Mouse (Mus musculus) midbrain, embryonic 12.5 days (tissue): ENCODE data around the gene Tbx21. TPM values are rescaled to one million over a fixed set of nuclear protein-coding genes. Genes with fewer than 3 reads are reported as not detected.

Source experiments
- ATAC-seq: fragments of 200-750 bp; cut with Nextera tagmentation; 2 replicates; pipeline ENCODE4 v1.8.0; 2017; ENCODE audit warnings: low read depth, moderate TSS enrichment, moderate library complexity; ENCODE audit not compliant: low FRiP score
- H3K27ac ChIP-seq: fragments of 300-500 bp; sonication (generic); replicated peaks from 2 replicates; pipeline ENCODE4 v1.5.1; 2016; ENCODE audit warnings: mild to moderate bottlenecking
- H3K27me3 ChIP-seq: fragments of 300-500 bp; sonication (generic); 2 replicates; pipeline ENCODE4 v1.6.1; 2016; ENCODE audit warnings: mild to moderate bottlenecking
- H3K36me3 ChIP-seq: fragments of 300-500 bp; sonication (generic); 2 replicates; pipeline ENCODE4 v1.6.1; 2016
- H3K4me1 ChIP-seq: fragments of 300-500 bp; sonication (generic); 2 replicates; pipeline ENCODE4 v1.6.1; 2016
- H3K4me2 ChIP-seq: fragments of 300-500 bp; sonication (generic); replicated peaks from 2 replicates; pipeline ENCODE4 v1.6.1; 2016; ENCODE audit warnings: mild to moderate bottlenecking, moderate library complexity
- H3K4me3 ChIP-seq: fragments of 300-500 bp; sonication (generic); 2 replicates; pipeline ENCODE4 v1.5.1; 2016; ENCODE audit warnings: mild to moderate bottlenecking
- H3K9ac ChIP-seq: fragments of 300-500 bp; sonication (generic); replicated peaks from 2 replicates; pipeline ENCODE4 v1.6.1; 2016; ENCODE audit warnings: mild to moderate bottlenecking, moderate library complexity
- H3K9me3 ChIP-seq: fragments of 300-500 bp; sonication (generic); 2 replicates; pipeline ENCODE4 v1.6.1; 2016; ENCODE audit warnings: mild to moderate bottlenecking
- WGBS: fragments of 180-500 bp; shearing (Covaris S2); methylation state at CpG from one replicate; pipeline ENCODE4 v1.1.7; 2016; 5-methylcytosine and 5-hydroxymethylcytosine counted together
- polyA plus RNA-seq: library from polyadenylated mRNA; unstranded; fragments of >200 nt; fragmentation: Nextera tagmentation; extraction: Ambion mirVana; gene quantifications from 2 replicates; pipeline ENCODE4 v1.2.1, GENCODE M21; 2016

The Tbx21 gene
- 0.23 and 0.24 TPM in 2 replicates for polyA plus RNA-seq

GRCm38 (mm10) chr11:97114671-97115601 is at the start of gene Tbx21:
Gene Tbx21 (minus strand): TSS chr11:97115331.
- under 1% methylated on average over 79 of the region's 87 CpGs for WGBS

DNA sequence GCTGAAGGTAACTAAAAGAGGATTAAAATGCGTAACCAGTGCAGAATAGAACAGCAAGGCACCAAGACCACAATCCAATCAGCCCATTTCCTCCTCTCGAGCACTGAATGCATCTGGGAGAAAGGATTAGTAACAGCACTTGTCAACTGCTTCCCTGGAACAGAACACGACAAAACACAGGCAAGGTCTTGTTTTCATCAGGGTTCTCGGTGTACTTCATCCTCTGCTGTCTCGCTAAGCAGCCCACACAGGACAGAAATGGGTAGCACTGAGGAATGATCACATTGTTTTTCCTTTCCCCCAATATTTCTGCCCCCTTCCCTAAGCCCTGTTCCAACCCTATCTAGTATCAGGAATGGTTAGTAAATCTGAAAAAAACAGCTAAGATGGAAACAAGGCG is 45.2 kb upstream of the Tbx21 start:
- Histone ChIP-seq H3K27ac (no peak overlapping the region), H3K4me2 (no peak overlapping the region), H3K36me3 (peaks cover 94% of the 10 kb centered on the region), H3K4me3 (no peak overlapping the region), H3K9ac (no peak overlapping the region), H3K4me1 (no peaks in the 10 kb centered on the region), H3K27me3 (no peaks in the 10 kb centered on the region), H3K9me3 (no peaks in the 10 kb centered on the region)
- ATAC-seq: no peak
- 66% methylated on average over 6 of the region's 6 CpGs for WGBS

More at GRCm38 (mm10) chr11:97114671-97115601, at the start of gene Tbx21:
- Histone ChIP-seq H3K9me3 (no peaks in the 10 kb centered on the region), H3K27me3 (peaks cover 79% of the 10 kb centered on the region), H3K9ac (peak within 1 kb of the TSS; percentile 28; the same call in 1 of the 2 replicates), H3K4me2 (peak within 1 kb of the TSS; percentile 65), H3K36me3 (no peaks in the 10 kb centered on the region), H3K27ac (no peak within 1 kb of the TSS), H3K4me1 (peaks cover 18% of the 10 kb centered on the region), H3K4me3 (peak within 1 kb of the TSS; percentile 41)
- ATAC-seq: no peak

- WGBS: 82% methylated on average over 7 of the region's 7 CpGs
- Histone ChIP-seq H3K4me1 (peaks cover 11% of the 10 kb centered on the region), H3K9me3 (no peaks in the 10 kb centered on the region), H3K4me3 (no peak overlapping the region), H3K27me3 (peaks cover 4% of the 10 kb centered on the region; the same call in 1 of the 2 replicates), H3K27ac (no peak overlapping the region), H3K36me3 (peaks cover 73% of the 10 kb centered on the region), H3K9ac (no peak overlapping the region), H3K4me2 (no peak overlapping the region)
- no peak for ATAC-seq
Observed at GRCm38 (mm10) chr11:97156999-97157398, 41.9 kb upstream of the Tbx21 start.

DNA sequence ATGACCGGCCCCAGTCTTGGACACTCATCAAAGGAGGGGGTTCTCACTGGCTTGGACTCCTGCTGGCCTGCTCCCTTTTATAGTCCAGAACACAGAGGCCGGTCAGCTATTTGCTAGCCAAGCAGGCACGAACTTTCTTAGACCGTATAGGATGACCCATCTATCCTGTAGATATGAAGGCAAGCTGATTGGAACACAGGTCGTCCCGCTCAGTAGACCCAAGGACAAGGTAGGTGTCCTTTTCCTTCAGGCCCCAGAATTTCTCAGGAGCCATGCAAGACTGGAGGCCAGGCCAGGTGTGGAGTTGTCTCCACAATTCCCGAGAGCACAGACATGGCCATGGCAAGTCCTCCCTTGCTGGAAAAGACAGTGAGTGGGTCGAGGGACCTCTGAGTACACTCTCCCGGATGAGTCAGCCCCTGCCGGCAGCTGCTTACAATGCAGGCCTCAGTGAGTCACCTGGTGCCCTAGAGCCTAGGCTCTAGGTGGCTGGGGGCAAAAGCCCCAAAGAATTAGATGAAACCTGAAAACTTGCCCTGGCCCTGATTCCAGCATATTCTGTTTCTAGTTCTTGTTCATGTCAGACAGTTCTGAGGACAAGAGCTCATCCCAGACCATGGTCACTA is 37.6 kb upstream of the Tbx21 start:
- Histone ChIP-seq H3K27ac (no peak overlapping the region), H3K27me3 (peaks cover 29% of the 10 kb centered on the region), H3K36me3 (peaks cover 34% of the 10 kb centered on the region), H3K4me1 (peaks cover 35% of the 10 kb centered on the region), H3K4me2 (peak overlapping the region; percentile 91; the same call in 1 of the 2 replicates), H3K4me3 (0 out of 2 replicates have a peak overlapping the region, but pooled peaks have one; percentile 77), H3K9ac (peak overlapping the region; percentile 86; the same call in 1 of the 2 replicates), H3K9me3 (no peaks in the 10 kb centered on the region)
- 19% methylated on average over 10 of the region's 10 CpGs for WGBS
- ATAC-seq: no peak

DNA sequence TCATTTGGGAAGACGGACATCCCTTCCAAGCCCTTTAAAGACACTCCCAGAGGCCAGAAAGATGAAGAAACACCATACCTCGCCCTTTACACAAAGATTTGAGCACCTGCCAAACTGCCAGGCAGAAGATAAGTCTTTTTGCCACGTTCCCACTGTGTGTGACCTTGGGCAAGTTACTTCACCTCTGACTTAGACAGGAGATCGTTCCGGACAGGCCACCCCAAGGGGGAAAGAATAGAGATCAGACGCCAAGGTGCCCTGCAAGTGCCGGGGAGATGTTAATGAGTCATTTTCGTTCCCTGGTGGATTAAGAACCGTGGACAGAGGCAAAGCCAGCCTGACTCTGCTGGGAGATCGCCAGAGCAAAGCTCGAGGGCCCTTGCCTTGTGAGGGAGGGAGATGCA is 36.9 kb upstream of the Tbx21 start:
- H3K4me3 ChIP-seq: peak overlapping the region; percentile 77
- peaks cover 35% of the 10 kb centered on the region for H3K4me1 ChIP-seq
- H3K9ac ChIP-seq: peak overlapping the region; percentile 86; the same call in 1 of the 2 replicates
- H3K36me3 ChIP-seq: peaks cover 26% of the 10 kb centered on the region
- WGBS: under 1% methylated on average over 11 of the region's 11 CpGs
- ATAC-seq: no peak
- peak overlapping the region; percentile 4; the same call in 1 of the 2 replicates for H3K27ac ChIP-seq
- H3K27me3 ChIP-seq: peaks cover 34% of the 10 kb centered on the region
- peak overlapping the region; percentile 91 for H3K4me2 ChIP-seq
- H3K9me3 ChIP-seq: no peaks in the 10 kb centered on the region

DNA sequence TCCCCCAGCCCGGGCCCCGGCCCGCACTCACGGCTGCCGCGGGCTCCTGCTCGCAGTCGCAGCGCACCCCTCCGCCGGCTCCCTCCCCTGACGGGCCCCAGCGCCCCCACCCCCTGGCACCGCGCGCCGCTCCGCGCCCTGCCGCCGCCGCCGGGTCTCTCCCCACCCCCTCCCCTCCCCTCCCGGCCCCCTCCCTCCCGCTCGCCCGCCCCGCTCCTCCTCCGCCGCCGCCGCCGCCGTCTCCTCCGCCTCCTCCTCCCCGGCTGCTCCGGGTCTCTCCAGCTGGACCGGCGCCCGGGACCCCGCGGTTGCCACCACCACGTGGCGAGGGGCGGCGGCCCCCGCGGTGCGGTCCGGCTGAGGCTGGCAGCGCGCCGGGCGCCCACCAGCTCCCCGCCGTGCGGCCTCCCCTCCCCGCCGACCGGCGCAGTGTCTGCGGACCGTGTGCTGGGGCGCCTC is 36.2 kb upstream of the Tbx21 start, which contains the start of gene Tbkbp1:
Gene Tbkbp1 (minus strand): TSS at position 153 of the 459 bp plus-strand sequence.
- Histone ChIP-seq H3K27ac (peak within 1 kb of the TSS; percentile 90), H3K9me3 (no peaks in the 10 kb centered on the region), H3K4me2 (peak within 1 kb of the TSS; percentile 91), H3K4me3 (peak within 1 kb of the TSS; percentile 77), H3K36me3 (peaks cover 20% of the 10 kb centered on the region), H3K4me1 (peaks cover 39% of the 10 kb centered on the region), H3K27me3 (peaks cover 34% of the 10 kb centered on the region), H3K9ac (peak within 1 kb of the TSS; percentile 86)
- peak; percentile 50 for ATAC-seq
- under 1% methylated on average over 27 of the region's 64 CpGs for WGBS

- Histone ChIP-seq H3K9me3 (no peaks in the 10 kb centered on the region), H3K27ac (peak overlapping the region; percentile 90), H3K4me1 (peaks cover 40% of the 10 kb centered on the region), H3K4me2 (peak overlapping the region; percentile 91), H3K4me3 (peak overlapping the region; percentile 77), H3K36me3 (peaks cover 20% of the 10 kb centered on the region), H3K27me3 (peaks cover 34% of the 10 kb centered on the region), H3K9ac (peak overlapping the region; percentile 86)
- under 1% methylated on average over 66 of the region's 102 CpGs for WGBS
- ATAC-seq: peak; percentile 84
Observed at GRCm38 (mm10) chr11:97150411-97151330, 35.5 kb upstream of the Tbx21 start.

DNA sequence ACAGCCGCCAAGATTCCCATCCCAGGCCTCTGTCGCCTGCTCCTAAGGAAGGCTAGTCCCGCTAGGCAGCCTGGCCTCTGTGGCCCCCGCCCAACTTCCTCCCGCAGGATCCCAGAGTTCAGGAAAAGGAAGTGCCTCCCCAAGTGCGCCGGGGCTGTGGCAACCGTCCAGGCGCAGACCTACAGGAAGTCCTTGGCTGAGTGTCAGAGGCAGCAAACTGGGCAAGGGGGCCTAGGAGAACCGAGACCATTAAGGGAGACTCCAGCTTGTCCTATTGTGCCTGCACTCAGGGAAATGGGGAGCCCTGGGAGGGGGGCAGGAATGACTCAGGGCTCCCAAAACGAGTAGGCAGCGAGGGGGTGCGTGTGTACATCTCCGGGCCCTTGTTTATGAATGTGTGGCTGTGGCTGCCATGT is 34.9 kb upstream of the Tbx21 start:
- Histone ChIP-seq H3K4me2 (peak overlapping the region; percentile 91), H3K9me3 (no peaks in the 10 kb centered on the region), H3K36me3 (peaks cover 14% of the 10 kb centered on the region), H3K27ac (peak overlapping the region; percentile 90), H3K4me1 (peaks cover 40% of the 10 kb centered on the region), H3K9ac (peak overlapping the region; percentile 86), H3K27me3 (peaks cover 34% of the 10 kb centered on the region), H3K4me3 (peak overlapping the region; percentile 77)
- peak; percentile 10; the same call in 1 of the 2 replicates for ATAC-seq
- 4% methylated on average over 14 of the region's 14 CpGs for WGBS

DNA sequence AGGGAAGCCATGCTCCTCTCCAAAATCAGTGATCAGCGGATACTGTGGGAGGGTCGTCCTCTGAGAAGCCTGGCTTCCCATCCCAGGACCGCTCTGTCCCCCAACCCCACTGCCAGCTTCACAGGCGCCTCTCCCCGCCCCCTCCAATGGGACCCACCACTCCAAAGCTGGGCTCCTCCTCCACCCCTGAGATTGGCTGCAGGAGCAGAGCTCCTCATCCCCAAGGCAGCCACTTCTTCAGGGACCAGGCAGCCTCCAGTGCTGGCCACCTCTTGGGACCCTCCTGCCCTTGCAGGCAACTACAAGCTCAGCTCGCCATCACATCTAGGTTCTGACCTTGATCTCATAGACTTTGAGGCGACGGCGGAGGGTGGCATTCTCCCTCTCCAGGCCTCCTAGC is 33.9 kb upstream of the Tbx21 start:
- H3K9me3 ChIP-seq: no peaks in the 10 kb centered on the region
- H3K4me2 ChIP-seq: peak overlapping the region; percentile 91
- H3K4me3 ChIP-seq: 0 out of 2 replicates have a peak overlapping the region, but pooled peaks have one; percentile 77
- WGBS: 23% methylated on average over 9 of the region's 9 CpGs
- H3K27me3 ChIP-seq: peaks cover 34% of the 10 kb centered on the region
- H3K27ac ChIP-seq: no peak overlapping the region
- H3K36me3 ChIP-seq: peaks cover 9% of the 10 kb centered on the region
- no peak overlapping the region; the same call in 1 of the 2 replicates for H3K9ac ChIP-seq
- ATAC-seq: no peak
- H3K4me1 ChIP-seq: peaks cover 40% of the 10 kb centered on the region

- Histone ChIP-seq H3K4me3 (no peak overlapping the region), H3K4me2 (0 out of 2 replicates have a peak overlapping the region, but pooled peaks have one; percentile 91), H3K9ac (0 out of 2 replicates have a peak overlapping the region, but pooled peaks have one; percentile 0), H3K36me3 (peaks cover 11% of the 10 kb centered on the region), H3K4me1 (peaks cover 40% of the 10 kb centered on the region), H3K27me3 (peaks cover 34% of the 10 kb centered on the region), H3K9me3 (no peaks in the 10 kb centered on the region), H3K27ac (no peak overlapping the region)
- ATAC-seq: no peak
- WGBS: 34% methylated on average over 12 of the region's 12 CpGs
Observed at GRCm38 (mm10) chr11:97148591-97148990, 33.5 kb upstream of the Tbx21 start.

DNA sequence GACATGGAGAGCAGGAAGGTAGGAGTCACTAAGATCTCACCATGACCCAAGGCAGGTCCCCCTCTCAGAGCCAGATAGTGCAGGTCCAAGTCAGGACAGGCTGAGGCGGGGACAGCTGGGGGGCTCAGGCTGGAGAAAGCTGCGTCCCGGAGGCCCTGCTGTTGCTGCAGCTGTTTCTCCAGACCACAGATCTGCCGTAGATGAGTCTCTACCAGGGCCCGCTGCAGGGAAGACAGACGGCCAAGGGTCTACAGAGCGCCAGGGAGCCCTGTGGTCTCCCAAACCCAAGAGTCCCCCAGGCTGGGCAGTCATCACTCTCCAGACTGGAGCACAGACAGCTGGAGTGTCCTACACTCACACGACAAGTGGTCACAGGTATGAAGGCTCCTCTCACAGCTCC is 32.2 kb upstream of the Tbx21 start:
- Histone ChIP-seq H3K9me3 (no peaks in the 10 kb centered on the region), H3K27me3 (peaks cover 29% of the 10 kb centered on the region), H3K36me3 (peaks cover 11% of the 10 kb centered on the region), H3K9ac (no peak overlapping the region), H3K4me3 (no peak overlapping the region), H3K4me1 (peaks cover 32% of the 10 kb centered on the region), H3K4me2 (no peak overlapping the region), H3K27ac (no peak overlapping the region)
- no peak for ATAC-seq
- 84% methylated on average over 8 of the region's 8 CpGs for WGBS
